Mouse (Mus musculus) right cerebral cortex, postnatal 10 days (tissue): Measurements from ENCODE around the gene Hspb8.
"Not testable (repeated sequence)": the region's sequence is repeated elsewhere in the genome, so short reads cannot be mapped to it uniquely, and the experiment has no call there.

Experiments
- DNase-seq, 2 experiments: peaks; one replicate each; pipeline ENCODE4 v3.0.0; 2021; ENCODE audit warnings: low spot score in 2 of 2

The Hspb8 gene

GRCm38 (mm10) chr5:116392603-116393002 lies 30.1 kb downstream of the Hspb8 start:
- no peak for DNase-seq

- peak; percentile 79 to 85 for DNase-seq
These were observed 32.7 kb downstream of the Hspb8 start for GRCm38 (mm10) chr5:116389856-116390542.

GRCm38 (mm10) chr5:116389321-116389720 lies 33.3 kb downstream of the Hspb8 start:
- DNase-seq, result no peak

- no peak for DNase-seq
These were observed 35.2 kb downstream of the Hspb8 start for GRCm38 (mm10) chr5:116387302-116387935.

GRCm38 (mm10) chr5:116386020-116386419 lies 36.6 kb downstream of the Hspb8 start:
- DNase-seq, result peak; percentile 39 to 72

GRCm38 (mm10) chr5:116382646-116383045 lies 40.0 kb downstream of the Hspb8 start:
- not testable (repeated sequence) for DNase-seq

GRCm38 (mm10) chr5:116381726-116382125 lies 40.9 kb downstream of the Hspb8 start:
- no peak for DNase-seq

- no peak for DNase-seq
These were observed 41.4 kb downstream of the Hspb8 start for GRCm38 (mm10) chr5:116381217-116381616.

GRCm38 (mm10) chr5:116380384-116380783 lies 42.3 kb downstream of the Hspb8 start:
- DNase-seq, result no peak

GRCm38 (mm10) chr5:116378872-116379271 lies 43.8 kb downstream of the Hspb8 start:
- no peak for DNase-seq

- DNase-seq, result no peak
These were observed 54.7 kb downstream of the Hspb8 start for GRCm38 (mm10) chr5:116367923-116368322.

- DNase-seq, result no peak
These were observed 55.6 kb downstream of the Hspb8 start for GRCm38 (mm10) chr5:116366889-116367682.

GRCm38 (mm10) chr5:116361342-116361741 lies 61.3 kb downstream of the Hspb8 start:
- DNase-seq, result no peak

- DNase-seq, result no peak
These were observed 61.9 kb downstream of the Hspb8 start for GRCm38 (mm10) chr5:116360751-116361150.
